Mouse (Mus musculus) stomach, postnatal 0 days (tissue): ENCODE results near the gene Chrna4.

ENCODE experiments used
- CTCF ChIP-seq: IDR thresholded peaks from 2 replicates; pipeline ENCODE4 v1.5.1; 2016; ENCODE audit warnings: antibody characterized with exemption, low read depth, mild to moderate bottlenecking, moderate library complexity
- EP300 ChIP-seq: optimal IDR thresholded peaks from 2 replicates; pipeline ENCODE3; 2016; ENCODE audit warnings: antibody characterized with exemption

DNA sequence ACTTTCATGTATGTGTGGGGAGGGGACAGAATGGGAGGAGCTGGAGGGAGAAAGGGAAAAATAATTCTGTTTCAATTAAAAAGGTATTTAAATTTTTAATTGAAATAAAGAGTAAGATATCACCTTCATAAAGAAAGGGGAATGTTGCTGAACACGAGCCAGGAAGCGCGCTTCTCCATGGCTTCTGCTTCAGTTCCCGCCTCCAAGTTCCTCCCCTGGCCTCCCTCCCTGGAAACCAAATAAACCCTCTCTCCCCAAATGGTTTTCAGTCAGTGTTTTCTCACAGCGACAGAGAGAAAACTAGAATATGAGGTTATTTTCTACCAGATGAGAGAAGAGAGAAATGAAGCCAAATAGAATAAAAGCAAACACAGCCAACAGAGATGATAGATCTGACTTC is 25.2 kb upstream of the Chrna4 start:
- TF ChIP-seq CTCF, result no peak
- TF ChIP-seq EP300, result no peak
